Mouse (Mus musculus): ENCODE results near the gene Gatc.

GRCm38 (mm10) chr5:115313668-115313943 lies 27.4 kb downstream of the Gatc start:
- TF ChIP-seq ZC3H11A (IDR thresholded peaks at IDR 0.05; ENCODE audit: borderline replicate concordance, low read depth, low read length) (no peak), HCFC1 (IDR thresholded peaks at IDR 0.05; ENCODE audit: borderline replicate concordance, insufficient read depth, low read length) (no peak), MAFK (IDR thresholded peaks at IDR 0.05; ENCODE audit: insufficient read depth, low read depth, low read length) (no peak)

Measured in ES-E14 (cell line).